Mouse (Mus musculus): ENCODE data around the gene Stard13. TPM values are rescaled to one million over a fixed set of nuclear protein-coding genes. Genes with fewer than 3 reads are reported as not detected.
A peak's percentile ranks its signal among the peaks of the same experiment; 100 is the strongest.

The Stard13 gene
- polyA plus RNA-seq, 1 experiment from 2014 or later, result 3.3 TPM

GRCm38 (mm10) chr5:151189321-151189720 lies 44.3 kb downstream of the Stard13 start:
- peaks cover 6% of the 10 kb centered on the region; the same call in 1 of the 2 replicates for H3K4me1 ChIP-seq
- H3K4me3 ChIP-seq, result peak overlapping the region; percentile 68
- H3K36me3 ChIP-seq, result no peaks in the 10 kb centered on the region
- H3K27ac ChIP-seq, result no peak overlapping the region
- DNase-seq (ENCODE audit: low spot score), result no peak
- no peaks in the 10 kb centered on the region for H3K9me3 ChIP-seq
- no peaks in the 10 kb centered on the region for H3K27me3 ChIP-seq (ENCODE audit: insufficient read depth, poor library complexity, severe bottlenecking)
- WGBS, result 47% methylated on average over 3 of the region's 3 CpGs

DNA sequence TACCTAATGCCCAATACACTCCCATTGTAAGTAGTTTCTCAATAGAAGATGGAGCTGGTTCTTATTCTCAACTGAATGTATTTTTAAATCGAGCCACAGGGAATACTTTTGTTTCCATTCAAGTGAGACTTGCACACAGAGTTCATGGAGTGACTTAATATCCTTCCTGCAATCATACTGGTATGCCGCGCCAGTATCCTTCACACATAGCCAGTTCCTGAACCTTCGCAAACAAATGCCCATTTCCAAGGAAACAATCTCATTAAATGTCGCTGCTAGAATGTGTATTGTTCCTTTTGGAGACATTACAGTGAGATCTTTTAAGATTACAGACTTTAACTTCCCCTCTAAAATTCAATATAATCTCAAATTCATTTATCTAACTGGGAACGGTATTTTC lies 45.0 kb downstream of the Stard13 start:
- Histone ChIP-seq H3K27me3 (ENCODE audit: insufficient read depth, poor library complexity, severe bottlenecking) (no peaks in the 10 kb centered on the region), H3K4me1 (peaks cover 6% of the 10 kb centered on the region; the same call in 1 of the 2 replicates), H3K27ac (no peak overlapping the region), H3K36me3 (no peaks in the 10 kb centered on the region), H3K9me3 (no peaks in the 10 kb centered on the region), H3K4me3 (no peak overlapping the region)
- 76% methylated on average over 6 of the region's 6 CpGs for WGBS
- no peak for DNase-seq (ENCODE audit: low spot score)

DNA sequence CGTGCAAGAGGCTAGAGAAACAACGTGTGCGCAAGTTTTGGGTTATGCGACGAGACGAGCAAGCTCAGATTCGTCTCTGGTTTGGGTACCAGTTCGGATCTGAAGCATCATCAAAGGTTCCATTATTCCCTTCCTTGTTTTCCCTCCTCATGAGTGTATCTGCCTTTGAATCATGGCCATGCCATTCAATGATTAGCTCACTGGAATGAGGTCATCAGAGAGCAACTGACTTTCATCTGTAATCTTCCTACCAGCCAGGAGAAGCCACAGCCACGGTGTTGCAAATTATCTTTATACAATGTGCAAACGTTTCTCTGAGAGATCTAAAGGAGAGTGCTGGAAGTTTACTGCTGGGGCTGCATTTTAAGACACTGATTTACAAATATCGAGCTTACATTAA lies 46.3 kb downstream of the Stard13 start:
- no peak for DNase-seq (ENCODE audit: low spot score)
- WGBS, result 78% methylated on average over 11 of the region's 11 CpGs
- H3K27me3 ChIP-seq (ENCODE audit: insufficient read depth, poor library complexity, severe bottlenecking), result no peaks in the 10 kb centered on the region
- peaks cover 6% of the 10 kb centered on the region; the same call in 1 of the 2 replicates for H3K4me1 ChIP-seq
- H3K27ac ChIP-seq, result no peak overlapping the region
- H3K4me3 ChIP-seq, result no peak overlapping the region
- H3K9me3 ChIP-seq, result no peaks in the 10 kb centered on the region
- H3K36me3 ChIP-seq, result no peaks in the 10 kb centered on the region

- DNase-seq (ENCODE audit: low spot score), result no peak
- 42% methylated on average over 8 of the region's 8 CpGs for WGBS
- H3K36me3 ChIP-seq, result no peaks in the 10 kb centered on the region
- no peaks in the 10 kb centered on the region for H3K27me3 ChIP-seq (ENCODE audit: insufficient read depth, poor library complexity, severe bottlenecking)
- H3K27ac ChIP-seq, result no peak overlapping the region
- no peak overlapping the region for H3K4me3 ChIP-seq
- no peaks in the 10 kb centered on the region for H3K9me3 ChIP-seq
- H3K4me1 ChIP-seq, result peaks cover 6% of the 10 kb centered on the region; the same call in 1 of the 2 replicates
Observed at GRCm38 (mm10) chr5:151185286-151185856, 48.3 kb downstream of the Stard13 start.

DNA sequence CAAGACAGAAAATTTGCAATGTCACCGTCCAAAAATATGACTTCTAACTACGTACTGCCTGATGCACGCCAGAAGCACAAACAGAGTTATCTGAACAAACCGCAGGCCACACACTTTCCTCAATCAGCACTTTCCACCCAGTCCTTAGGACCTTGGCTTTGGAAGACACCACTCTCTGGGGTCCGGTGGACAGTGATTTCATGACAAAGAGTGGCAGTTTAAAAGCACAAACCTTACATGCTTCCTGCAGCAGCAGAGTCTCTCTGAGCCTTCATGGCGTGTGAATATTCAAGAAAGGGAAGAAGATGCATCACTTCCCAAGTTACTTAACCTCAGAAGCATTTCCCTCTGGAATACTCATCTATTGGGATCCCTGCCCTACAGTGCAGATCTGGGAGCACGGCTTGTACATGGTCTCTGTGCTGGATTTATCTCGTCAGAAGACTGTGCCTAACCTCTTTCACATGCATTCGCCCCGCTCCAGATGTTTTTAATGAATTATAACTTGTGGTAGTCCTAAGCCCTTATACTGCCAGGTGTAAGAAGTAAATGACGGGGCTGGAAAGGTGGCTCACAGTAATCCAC lies 49.9 kb downstream of the Stard13 start:
- no peaks in the 10 kb centered on the region for H3K9me3 ChIP-seq
- no peak overlapping the region for H3K4me3 ChIP-seq
- no peaks in the 10 kb centered on the region for H3K36me3 ChIP-seq
- peaks cover 6% of the 10 kb centered on the region; the same call in 1 of the 2 replicates for H3K4me1 ChIP-seq
- no peak for DNase-seq (ENCODE audit: low spot score)
- H3K27me3 ChIP-seq (ENCODE audit: insufficient read depth, poor library complexity, severe bottlenecking), result no peaks in the 10 kb centered on the region
- no peak overlapping the region for H3K27ac ChIP-seq
- WGBS, result 73% methylated on average over 11 of the region's 11 CpGs

- no peak for DNase-seq (ENCODE audit: low spot score)
- no peaks in the 10 kb centered on the region for H3K36me3 ChIP-seq
- no peaks in the 10 kb centered on the region for H3K27me3 ChIP-seq (ENCODE audit: insufficient read depth, poor library complexity, severe bottlenecking)
- no peaks in the 10 kb centered on the region for H3K9me3 ChIP-seq
- WGBS, result 90% methylated on average over 8 of the region's 8 CpGs
- H3K27ac ChIP-seq, result no peak overlapping the region
- peaks cover 6% of the 10 kb centered on the region; the same call in 1 of the 2 replicates for H3K4me1 ChIP-seq
- H3K4me3 ChIP-seq, result no peak overlapping the region
Observed at GRCm38 (mm10) chr5:151181288-151181687, 52.3 kb downstream of the Stard13 start.

DNA sequence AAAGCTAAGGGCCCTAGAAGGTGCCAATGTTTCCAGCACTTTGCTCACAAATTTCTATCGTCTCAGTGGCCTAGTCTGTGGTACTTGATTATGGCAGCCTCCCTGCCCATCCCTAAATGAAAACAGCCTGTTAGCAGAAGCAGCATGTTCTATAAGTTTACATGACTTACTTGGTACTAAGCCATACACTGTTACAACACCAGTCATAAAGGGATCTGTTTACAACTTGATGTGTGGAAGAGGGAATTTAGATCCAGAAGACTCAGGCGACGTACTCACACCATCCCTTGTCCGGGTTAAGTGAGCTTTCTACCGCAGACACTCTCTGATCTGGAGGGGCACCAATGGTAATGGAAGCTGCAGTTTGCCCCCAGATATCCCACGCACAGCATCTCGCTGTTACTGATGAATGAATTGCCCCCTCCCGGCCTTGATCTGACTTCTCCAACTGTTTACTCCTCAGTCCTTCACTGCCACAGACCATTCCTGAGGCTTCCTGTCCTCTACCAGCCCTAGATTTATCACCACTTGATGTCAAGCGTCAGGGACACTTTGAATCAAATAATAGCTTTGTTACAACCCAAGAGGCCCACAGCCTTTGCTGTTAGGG lies 53.4 kb downstream of the Stard13 start:
- Histone ChIP-seq H3K4me1 (peaks cover 3% of the 10 kb centered on the region; the same call in 1 of the 2 replicates), H3K27ac (no peak overlapping the region), H3K27me3 (ENCODE audit: insufficient read depth, poor library complexity, severe bottlenecking) (no peaks in the 10 kb centered on the region), H3K9me3 (no peaks in the 10 kb centered on the region), H3K36me3 (no peaks in the 10 kb centered on the region), H3K4me3 (no peak overlapping the region)
- 84% methylated on average over 9 of the region's 9 CpGs for WGBS
- no peak for DNase-seq (ENCODE audit: low spot score)

GRCm38 (mm10) chr5:151177171-151177570 lies 56.5 kb downstream of the Stard13 start:
- Histone ChIP-seq H3K27me3 (ENCODE audit: insufficient read depth, poor library complexity, severe bottlenecking) (no peaks in the 10 kb centered on the region), H3K9me3 (no peaks in the 10 kb centered on the region), H3K4me1 (peaks cover 8% of the 10 kb centered on the region; the same call in 1 of the 2 replicates), H3K27ac (no peak overlapping the region), H3K4me3 (no peak overlapping the region), H3K36me3 (no peaks in the 10 kb centered on the region)
- peak; percentile 39 for DNase-seq (ENCODE audit: low spot score)
- WGBS, result 85% methylated on average over 3 of the region's 3 CpGs

- H3K36me3 ChIP-seq, result no peaks in the 10 kb centered on the region
- 64% methylated on average over 4 of the region's 4 CpGs for WGBS
- H3K27ac ChIP-seq, result no peak overlapping the region
Observed at GRCm38 (mm10) chr5:151175897-151176313, 57.7 kb downstream of the Stard13 start.

GRCm38 (mm10) chr5:151174485-151175460 lies 58.9 kb downstream of the Stard13 start:
- Histone ChIP-seq H3K9me3 (no peaks in the 10 kb centered on the region), H3K4me1 (peaks cover 8% of the 10 kb centered on the region; the same call in 1 of the 2 replicates), H3K4me3 (no peak overlapping the region), H3K36me3 (no peaks in the 10 kb centered on the region), H3K27ac (no peak overlapping the region), H3K27me3 (ENCODE audit: insufficient read depth, poor library complexity, severe bottlenecking) (no peaks in the 10 kb centered on the region)
- 62% methylated on average over 7 of the region's 7 CpGs for WGBS
- peak; percentile 74 for DNase-seq (ENCODE audit: low spot score)

More at GRCm38 (mm10) chr5:151175897-151176313, 57.7 kb downstream of the Stard13 start:
- Histone ChIP-seq H3K4me1 (peaks cover 8% of the 10 kb centered on the region; the same call in 1 of the 2 replicates), H3K9me3 (no peaks in the 10 kb centered on the region), H3K27me3 (ENCODE audit: insufficient read depth, poor library complexity, severe bottlenecking) (no peaks in the 10 kb centered on the region), H3K4me3 (no peak overlapping the region)
- DNase-seq (ENCODE audit: low spot score), result peak; percentile 73

DNA sequence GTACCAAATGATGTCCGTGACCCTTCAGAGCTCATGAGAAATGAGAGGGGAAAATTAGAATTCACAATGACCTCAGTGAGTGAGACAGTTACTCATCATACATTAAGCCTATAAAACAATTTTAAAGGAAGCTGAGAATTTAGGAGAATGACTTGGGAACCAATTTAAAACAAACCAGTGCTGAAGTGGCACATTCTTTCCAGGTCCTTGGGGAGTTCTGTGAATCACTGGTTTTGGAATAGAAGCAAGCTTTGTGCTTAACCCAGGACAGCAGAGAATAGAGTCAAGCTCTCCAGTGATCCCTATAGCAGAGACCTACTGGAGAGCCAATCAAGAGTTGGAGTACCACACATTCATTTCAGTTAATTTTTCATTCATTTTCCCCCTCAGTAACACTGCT lies 59.9 kb downstream of the Stard13 start:
- Histone ChIP-seq H3K27me3 (ENCODE audit: insufficient read depth, poor library complexity, severe bottlenecking) (no peaks in the 10 kb centered on the region), H3K4me3 (no peak overlapping the region), H3K36me3 (no peaks in the 10 kb centered on the region), H3K27ac (no peak overlapping the region), H3K4me1 (peaks cover 8% of the 10 kb centered on the region; the same call in 1 of the 2 replicates), H3K9me3 (no peaks in the 10 kb centered on the region)
- no peak for DNase-seq (ENCODE audit: low spot score)
- 76% methylated on average over 1 of the region's 1 CpGs for WGBS

GRCm38 (mm10) chr5:151170168-151170750 lies 63.4 kb downstream of the Stard13 start:
- WGBS, result 75% methylated on average over 3 of the region's 3 CpGs
- peaks cover 8% of the 10 kb centered on the region; the same call in 1 of the 2 replicates for H3K4me1 ChIP-seq
- no peak overlapping the region for H3K4me3 ChIP-seq
- H3K9me3 ChIP-seq, result no peaks in the 10 kb centered on the region
- DNase-seq (ENCODE audit: low spot score), result peak; percentile 39
- H3K27me3 ChIP-seq (ENCODE audit: insufficient read depth, poor library complexity, severe bottlenecking), result no peaks in the 10 kb centered on the region
- H3K27ac ChIP-seq, result no peak overlapping the region
- no peaks in the 10 kb centered on the region for H3K36me3 ChIP-seq
